Mouse (Mus musculus): ENCODE data around the gene D430041D05Rik. TPM values are rescaled to one million over a fixed set of nuclear protein-coding genes. Genes with fewer than 3 reads are reported as not detected.

The D430041D05Rik gene
- polyA plus RNA-seq, 1 experiment = not detected

DNA sequence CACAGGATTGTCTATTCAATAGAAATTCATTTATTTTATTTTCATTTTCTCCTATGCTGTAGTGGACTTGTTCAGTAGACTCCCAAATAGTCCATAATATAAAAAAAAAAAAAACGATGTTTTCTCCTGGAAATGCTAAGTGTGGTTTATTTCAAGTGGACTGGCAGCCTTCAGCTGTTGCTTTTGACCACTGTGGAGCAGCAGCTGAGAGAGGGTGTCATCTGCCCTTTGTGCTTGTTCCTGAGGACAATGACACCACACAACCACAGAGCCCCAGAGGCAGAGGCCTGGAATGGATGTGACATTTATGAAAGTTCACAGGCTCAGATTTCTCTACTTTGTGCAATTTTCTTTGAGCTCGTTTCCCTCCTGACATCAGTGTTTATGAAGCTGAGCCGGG, 124.0 kb downstream of the D430041D05Rik start:
- TF ChIP-seq TAL1 (IDR thresholded peaks at IDR 0.05; ENCODE audit: low read length) (no peak), GATA1 (IDR thresholded peaks at IDR 0.05; ENCODE audit: low read length) (no peak)
- Histone ChIP-seq H3K27me3 (ENCODE audit: control insufficient read depth) (no peaks in the 10 kb centered on the region), H3K36me3 (ENCODE audit: control insufficient read depth) (no peaks in the 10 kb centered on the region), H3K9me3 (ENCODE audit: control insufficient read depth, low read length) (no peaks in the 10 kb centered on the region), H3K4me3 (replicated peaks) (no peak overlapping the region), H3K4me1 (ENCODE audit: control insufficient read depth) (no peaks in the 10 kb centered on the region)

DNA sequence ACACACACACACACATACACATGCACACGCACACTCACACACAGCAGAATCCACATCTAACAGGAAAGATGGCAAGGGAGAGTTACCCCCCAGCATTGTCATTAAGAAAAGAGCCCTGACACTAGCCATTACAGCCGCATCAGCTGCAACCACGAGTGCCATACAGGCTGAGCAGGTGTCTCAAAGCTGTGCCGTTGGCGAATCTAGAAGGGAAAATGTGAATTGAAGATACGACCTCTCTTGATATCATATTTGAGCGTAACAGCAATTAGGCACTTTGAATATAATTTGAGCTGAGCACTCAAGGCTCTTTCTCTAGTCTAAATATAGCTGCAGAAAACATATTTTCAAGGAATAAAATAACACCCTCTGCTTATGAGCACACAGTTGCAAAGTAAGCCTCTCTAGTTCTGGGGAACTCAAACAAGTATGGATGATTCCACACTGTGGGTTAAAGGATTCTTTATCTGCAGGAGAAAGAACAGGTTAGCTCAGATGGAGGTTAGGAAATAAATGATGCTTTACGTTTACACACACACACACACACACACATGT, 127.3 kb downstream of the D430041D05Rik start:
- Histone ChIP-seq H3K4me1 (ENCODE audit: control insufficient read depth) (no peaks in the 10 kb centered on the region), H3K36me3 (ENCODE audit: control insufficient read depth) (no peaks in the 10 kb centered on the region), H3K27me3 (ENCODE audit: control insufficient read depth) (no peaks in the 10 kb centered on the region), H3K9me3 (ENCODE audit: control insufficient read depth, low read length) (no peaks in the 10 kb centered on the region), H3K4me3 (replicated peaks) (no peak overlapping the region)
- TF ChIP-seq GATA1 (IDR thresholded peaks at IDR 0.05; ENCODE audit: low read length) (no peak), TAL1 (IDR thresholded peaks at IDR 0.05; ENCODE audit: low read length) (no peak)

DNA sequence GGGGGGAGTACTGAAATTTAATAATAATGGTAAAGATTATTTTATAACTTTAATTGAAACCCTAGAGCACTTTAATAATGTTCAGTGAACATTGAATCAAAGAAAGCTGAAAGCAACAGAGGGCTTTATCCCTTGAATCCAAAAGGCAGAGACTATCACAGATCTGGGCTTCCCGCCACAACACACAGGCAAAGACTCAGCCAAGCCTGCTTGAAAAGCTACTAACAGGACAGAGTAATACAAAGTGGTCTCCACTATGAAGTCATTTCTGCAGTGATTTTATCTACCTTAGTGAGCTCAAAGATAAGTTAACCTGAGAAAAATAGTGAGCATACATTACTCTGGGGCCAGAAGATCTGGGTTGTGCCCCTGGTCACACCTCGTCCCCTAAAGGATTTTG, 128.0 kb downstream of the D430041D05Rik start:
- Histone ChIP-seq H3K9me3 (ENCODE audit: control insufficient read depth, low read length) (no peaks in the 10 kb centered on the region), H3K36me3 (ENCODE audit: control insufficient read depth) (no peaks in the 10 kb centered on the region), H3K4me1 (ENCODE audit: control insufficient read depth) (no peaks in the 10 kb centered on the region), H3K27me3 (ENCODE audit: control insufficient read depth) (no peaks in the 10 kb centered on the region), H3K4me3 (replicated peaks) (no peak overlapping the region)
- TF ChIP-seq GATA1 (IDR thresholded peaks at IDR 0.05; ENCODE audit: low read length) = no peak
- no peak for TF ChIP-seq TAL1 (IDR thresholded peaks at IDR 0.05; ENCODE audit: low read length)

DNA sequence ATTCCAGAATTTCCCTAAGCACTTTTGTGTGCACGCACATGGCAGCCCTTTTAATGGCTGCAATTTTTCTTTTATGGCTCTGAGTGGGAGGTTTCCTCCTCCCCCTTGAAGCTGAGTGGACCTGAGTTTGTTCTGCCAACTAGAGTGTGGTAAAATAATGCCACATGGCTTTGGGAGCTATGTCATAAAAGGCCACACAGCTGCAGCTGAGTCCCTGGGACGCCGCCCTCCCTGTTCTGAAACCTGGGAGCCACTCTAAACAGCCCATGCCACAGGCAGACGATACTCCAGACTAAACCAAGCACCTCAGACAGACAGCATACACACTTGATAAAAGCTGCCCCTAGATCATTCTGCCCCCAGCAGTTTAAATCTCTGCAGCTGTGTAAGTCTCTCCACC, 143.8 kb downstream of the D430041D05Rik start:
- Histone ChIP-seq H3K36me3 (ENCODE audit: control insufficient read depth) (no peaks in the 10 kb centered on the region), H3K9me3 (ENCODE audit: control insufficient read depth, low read length) (no peaks in the 10 kb centered on the region), H3K4me1 (ENCODE audit: control insufficient read depth) (no peaks in the 10 kb centered on the region), H3K27me3 (ENCODE audit: control insufficient read depth) (no peaks in the 10 kb centered on the region), H3K4me3 (replicated peaks) (no peak overlapping the region)
- TF ChIP-seq TAL1 (IDR thresholded peaks at IDR 0.05; ENCODE audit: low read length) (no peak), GATA1 (IDR thresholded peaks at IDR 0.05; ENCODE audit: low read length) (no peak)

DNA sequence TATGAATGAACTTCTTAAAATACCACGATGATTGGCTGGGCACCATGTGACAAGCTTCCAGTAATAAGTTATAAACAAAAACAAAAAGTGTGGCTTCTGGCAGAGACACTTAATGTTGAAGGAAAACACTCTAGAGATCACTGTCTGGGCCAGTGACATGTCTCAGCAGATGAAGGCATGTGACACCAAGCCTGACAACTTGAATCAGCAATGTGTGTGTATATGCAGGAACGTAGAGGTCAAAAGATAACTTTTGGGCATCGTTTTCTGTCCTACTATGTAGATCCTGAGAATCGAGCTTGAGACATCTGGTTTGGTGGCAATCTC, 149.1 kb downstream of the D430041D05Rik start:
- Histone ChIP-seq H3K27me3 (ENCODE audit: control insufficient read depth) (no peaks in the 10 kb centered on the region), H3K9me3 (ENCODE audit: control insufficient read depth, low read length) (no peaks in the 10 kb centered on the region), H3K4me3 (replicated peaks) (no peak overlapping the region), H3K4me1 (ENCODE audit: control insufficient read depth) (no peaks in the 10 kb centered on the region), H3K36me3 (ENCODE audit: control insufficient read depth) (no peaks in the 10 kb centered on the region)
- TF ChIP-seq TAL1 (IDR thresholded peaks at IDR 0.05; ENCODE audit: low read length) (no peak), GATA1 (IDR thresholded peaks at IDR 0.05; ENCODE audit: low read length) (no peak)

DNA sequence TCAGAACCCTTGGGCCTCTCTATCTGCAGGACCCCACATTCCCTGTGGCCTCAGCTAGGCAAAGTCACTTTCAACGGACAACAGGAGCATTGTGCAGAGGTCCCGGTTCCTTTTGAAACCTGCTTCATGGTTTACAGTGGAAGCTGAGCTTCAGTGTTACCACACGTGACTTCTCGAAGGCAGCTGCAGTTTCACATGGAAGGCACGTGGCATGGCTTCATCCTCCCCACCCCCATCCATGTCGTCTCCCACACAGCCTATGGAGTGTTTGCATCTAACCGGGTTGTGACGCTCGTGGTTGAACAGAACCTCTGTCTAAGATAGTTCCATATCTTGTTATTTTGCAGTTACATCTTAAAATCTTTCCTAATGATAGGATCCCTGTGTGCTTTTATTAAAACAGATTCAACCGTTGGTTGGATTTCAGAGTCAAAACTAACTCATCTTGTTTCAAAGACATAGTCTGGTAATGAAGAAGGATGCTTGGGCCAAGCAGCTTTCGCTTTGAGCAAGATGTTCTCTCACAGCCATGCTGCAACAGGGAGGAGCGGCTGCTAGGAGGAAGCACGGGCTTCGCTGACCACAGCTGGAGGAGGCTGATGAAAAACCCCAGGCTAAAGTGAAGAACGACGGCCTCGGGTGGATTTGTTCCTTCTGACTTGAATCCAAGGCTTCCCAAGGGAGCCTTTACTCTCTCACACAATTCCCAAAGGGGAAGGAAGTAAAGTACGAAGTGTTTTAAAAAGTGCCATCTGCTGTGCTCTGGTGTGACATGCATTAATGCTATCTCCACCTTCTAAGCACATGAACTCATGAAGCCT, 149.7 kb downstream of the D430041D05Rik start:
- Histone ChIP-seq H3K27me3 (ENCODE audit: control insufficient read depth) (no peaks in the 10 kb centered on the region), H3K36me3 (ENCODE audit: control insufficient read depth) (no peaks in the 10 kb centered on the region), H3K4me3 (replicated peaks) (no peak overlapping the region), H3K4me1 (ENCODE audit: control insufficient read depth) (no peaks in the 10 kb centered on the region), H3K9me3 (ENCODE audit: control insufficient read depth, low read length) (no peaks in the 10 kb centered on the region)
- TF ChIP-seq GATA1 (IDR thresholded peaks at IDR 0.05; ENCODE audit: low read length) = no peak
- TF ChIP-seq TAL1 (IDR thresholded peaks at IDR 0.05; ENCODE audit: low read length) = no peak

DNA sequence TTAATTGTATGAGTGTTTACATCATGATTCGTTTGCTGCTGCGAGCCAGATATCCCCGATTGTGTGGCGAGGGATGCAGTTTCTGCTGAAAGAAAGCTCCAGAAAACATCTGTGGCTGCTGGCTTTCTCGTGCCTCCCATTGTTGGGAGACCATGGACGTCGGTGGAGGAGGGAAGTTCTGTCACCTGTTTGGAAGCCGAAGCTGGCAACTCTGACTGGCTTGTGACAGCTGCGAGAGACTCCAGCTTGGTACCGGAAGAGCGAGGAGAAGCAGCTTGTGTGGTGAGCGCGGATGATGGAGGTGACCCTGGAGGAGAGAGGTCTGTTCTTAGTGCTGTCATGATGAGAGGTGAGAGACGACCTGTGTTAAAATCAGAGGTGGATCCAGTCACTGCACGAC, 154.2 kb downstream of the D430041D05Rik start:
- no peaks in the 10 kb centered on the region for H3K4me1 ChIP-seq (ENCODE audit: control insufficient read depth)
- TF ChIP-seq GATA1 (IDR thresholded peaks at IDR 0.05; ENCODE audit: low read length) = no peak
- TF ChIP-seq TAL1 (IDR thresholded peaks at IDR 0.05; ENCODE audit: low read length) = no peak
- H3K27me3 ChIP-seq (ENCODE audit: control insufficient read depth) = no peaks in the 10 kb centered on the region
- no peaks in the 10 kb centered on the region for H3K9me3 ChIP-seq (ENCODE audit: control insufficient read depth, low read length)
- H3K36me3 ChIP-seq (ENCODE audit: control insufficient read depth) = no peaks in the 10 kb centered on the region
- no peak overlapping the region for H3K4me3 ChIP-seq (replicated peaks)

DNA sequence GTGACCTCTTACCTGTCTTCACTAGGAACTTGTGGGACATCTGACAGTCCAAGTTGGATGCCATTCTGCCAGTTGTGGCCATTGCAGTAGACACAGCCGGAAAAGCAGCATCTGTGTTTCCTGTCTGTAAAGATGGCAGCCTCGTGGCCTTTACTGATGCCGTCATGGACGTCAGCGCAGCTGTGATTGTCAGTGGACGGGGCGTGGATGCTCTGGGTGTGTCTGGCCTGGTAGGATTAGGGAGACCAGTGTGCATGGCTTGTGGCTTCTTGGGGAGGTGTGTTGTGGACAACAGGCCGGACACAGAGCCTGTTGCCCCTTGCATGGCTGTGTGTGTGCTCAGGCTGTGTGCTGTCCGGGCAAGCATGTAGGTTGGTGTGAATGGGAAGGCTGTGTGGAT, 155.9 kb downstream of the D430041D05Rik start:
- H3K36me3 ChIP-seq (ENCODE audit: control insufficient read depth) = no peaks in the 10 kb centered on the region
- H3K9me3 ChIP-seq (ENCODE audit: control insufficient read depth, low read length) = no peaks in the 10 kb centered on the region
- H3K4me1 ChIP-seq (ENCODE audit: control insufficient read depth) = no peaks in the 10 kb centered on the region
- TF ChIP-seq GATA1 (IDR thresholded peaks at IDR 0.05; ENCODE audit: low read length) (no peak), TAL1 (IDR thresholded peaks at IDR 0.05; ENCODE audit: low read length) (no peak)
- H3K4me3 ChIP-seq (replicated peaks) = no peak overlapping the region
- no peaks in the 10 kb centered on the region for H3K27me3 ChIP-seq (ENCODE audit: control insufficient read depth)

DNA sequence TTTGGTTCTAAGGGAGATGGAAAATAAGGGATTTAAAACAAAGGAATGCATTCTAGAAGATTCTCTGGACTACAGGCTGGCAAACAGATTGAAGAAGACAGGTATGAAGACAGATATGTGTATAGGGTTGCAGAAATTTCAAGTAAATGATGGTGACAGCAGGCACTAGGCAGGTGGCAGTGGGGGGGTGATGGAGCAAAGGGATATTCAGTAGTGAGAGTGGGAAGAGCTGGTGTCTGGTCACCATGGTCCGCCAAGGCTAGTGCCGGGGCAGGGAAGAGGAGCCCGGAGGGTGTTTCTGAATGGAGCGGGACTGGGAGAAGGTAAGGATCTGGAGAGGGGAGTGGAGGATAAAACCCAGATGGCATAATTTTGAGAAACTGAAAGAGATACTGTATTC, 157.5 kb downstream of the D430041D05Rik start:
- Histone ChIP-seq H3K4me1 (ENCODE audit: control insufficient read depth) (no peaks in the 10 kb centered on the region), H3K4me3 (replicated peaks) (no peak overlapping the region), H3K27me3 (ENCODE audit: control insufficient read depth) (no peaks in the 10 kb centered on the region), H3K9me3 (ENCODE audit: control insufficient read depth, low read length) (no peaks in the 10 kb centered on the region), H3K36me3 (ENCODE audit: control insufficient read depth) (no peaks in the 10 kb centered on the region)
- no peak for TF ChIP-seq TAL1 (IDR thresholded peaks at IDR 0.05; ENCODE audit: low read length)
- no peak for TF ChIP-seq GATA1 (IDR thresholded peaks at IDR 0.05; ENCODE audit: low read length)

Data from erythroblast, embryonic 14.5 days (primary cell).